Mouse (Mus musculus) C3H10T1/2 (cell line): ENCODE data around the gene Pglyrp1. TPM values are rescaled to one million over a fixed set of nuclear protein-coding genes. Genes with fewer than 3 reads are reported as not detected.

Experiments used
- polyA plus RNA-seq, 2 experiments: library from polyadenylated mRNA; unstranded; fragments of >200 nt; fragmentation: generic; extraction: Trizol; gene quantifications; one replicate each; pipeline ENCODE4 v1.2.1; 2012; ENCODE audit warnings: missing spikeins in 2 of 2

The Pglyrp1 gene
- under 1 TPM; 0.11 to 0.40 TPM for polyA plus RNA-seq

DNA sequence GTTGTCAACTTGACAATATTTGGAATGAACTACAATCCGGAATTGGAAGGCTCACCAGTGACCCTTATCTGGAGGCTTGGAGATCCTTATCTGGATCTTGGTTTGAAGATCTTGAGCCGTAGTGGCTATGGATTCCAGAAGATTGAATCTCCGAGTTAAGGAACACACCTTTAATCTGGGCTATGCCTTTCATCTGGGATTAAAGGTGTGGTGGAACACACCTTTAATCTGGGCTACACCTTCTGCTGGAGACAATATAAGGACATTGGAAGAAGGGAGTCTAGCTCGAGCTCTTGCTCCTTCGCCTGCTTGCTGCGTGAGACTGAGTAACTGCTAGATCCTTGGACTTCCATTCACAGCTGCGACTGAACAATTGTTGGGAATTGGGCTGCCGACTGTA is at the start of gene Pglyrp1:
Gene Pglyrp1 (plus strand): TSS at position 301 of the 400 bp plus-strand sequence.

DNA sequence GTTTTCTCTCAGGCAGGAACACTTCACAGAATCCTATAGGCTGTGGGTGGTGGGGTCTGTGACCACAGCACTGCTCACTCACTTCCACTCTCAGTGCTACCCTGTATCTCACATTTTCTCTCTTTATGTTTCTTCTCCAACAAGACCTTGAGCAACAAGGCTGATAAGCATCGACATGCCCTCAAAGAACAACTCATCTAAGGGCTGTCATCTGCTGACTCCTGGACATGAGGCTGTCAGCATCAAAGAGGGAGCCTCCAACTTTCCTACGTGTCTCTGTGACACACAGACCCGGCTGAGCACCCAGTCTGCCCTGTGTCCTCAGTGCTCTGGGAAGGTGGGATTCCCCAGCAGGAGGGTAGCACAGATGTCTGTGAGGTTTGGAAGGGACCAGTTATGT is 49.6 kb upstream of the Pglyrp1 start, which contains the start of gene Psg17:
Gene Psg17 (minus strand): TSS at position 101 of the 400 bp plus-strand sequence.

DNA sequence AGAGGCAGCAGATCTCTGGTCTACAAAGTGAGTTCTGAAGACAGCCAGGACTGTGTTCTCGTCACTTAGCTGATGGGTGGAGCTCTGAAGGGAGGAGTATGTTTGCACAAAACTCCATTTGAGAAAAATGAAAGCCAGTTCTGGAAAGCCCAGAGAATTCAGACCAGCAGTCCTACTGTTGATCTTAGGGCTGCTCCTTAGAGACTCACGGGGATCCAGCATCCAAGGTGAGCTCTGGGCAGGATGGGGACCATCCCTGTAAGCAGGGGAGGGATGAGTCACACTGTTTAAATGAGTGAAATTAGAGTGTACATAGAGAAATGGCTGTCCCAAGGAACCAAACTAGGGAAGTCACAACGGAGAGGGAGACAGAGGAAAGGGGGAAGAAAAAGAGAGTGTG is 31.3 kb upstream of the Pglyrp1 start, which contains the start of gene Mill2:
Gene Mill2 (plus strand): TSS at position 102 of the 400 bp plus-strand sequence.

DNA sequence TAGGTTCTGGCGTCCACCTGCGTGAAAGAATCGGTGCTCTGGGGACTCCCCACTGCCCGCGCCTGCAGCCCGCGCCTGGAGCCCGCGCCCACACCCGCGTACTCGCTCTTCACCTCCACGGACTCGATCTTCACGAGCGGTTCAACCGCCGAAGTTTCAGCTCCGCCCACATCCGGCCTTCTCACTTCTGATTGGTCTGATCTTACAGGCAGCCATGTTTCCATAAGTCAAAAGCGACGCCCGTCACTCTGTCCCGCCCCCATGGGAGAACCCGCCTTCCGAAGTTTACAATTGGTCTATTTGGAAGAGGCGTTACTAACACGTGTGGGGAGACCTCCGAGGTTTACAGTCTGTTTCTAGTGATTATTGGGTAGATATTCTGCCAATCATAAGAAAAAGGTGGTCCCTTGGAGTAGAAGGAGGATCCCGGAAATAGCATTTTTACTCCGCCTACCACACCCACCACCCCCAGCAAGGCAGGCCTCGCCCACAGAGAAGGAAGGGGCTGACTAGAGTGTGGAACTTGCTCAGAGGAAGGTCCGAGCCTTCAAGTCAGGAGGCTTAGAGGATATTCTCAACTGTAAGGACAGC is 39.2 kb downstream of the Pglyrp1 start, which contains the start of gene Ccdc61:
Gene Ccdc61 (minus strand): TSS at position 175 of the 591 bp plus-strand sequence.

DNA sequence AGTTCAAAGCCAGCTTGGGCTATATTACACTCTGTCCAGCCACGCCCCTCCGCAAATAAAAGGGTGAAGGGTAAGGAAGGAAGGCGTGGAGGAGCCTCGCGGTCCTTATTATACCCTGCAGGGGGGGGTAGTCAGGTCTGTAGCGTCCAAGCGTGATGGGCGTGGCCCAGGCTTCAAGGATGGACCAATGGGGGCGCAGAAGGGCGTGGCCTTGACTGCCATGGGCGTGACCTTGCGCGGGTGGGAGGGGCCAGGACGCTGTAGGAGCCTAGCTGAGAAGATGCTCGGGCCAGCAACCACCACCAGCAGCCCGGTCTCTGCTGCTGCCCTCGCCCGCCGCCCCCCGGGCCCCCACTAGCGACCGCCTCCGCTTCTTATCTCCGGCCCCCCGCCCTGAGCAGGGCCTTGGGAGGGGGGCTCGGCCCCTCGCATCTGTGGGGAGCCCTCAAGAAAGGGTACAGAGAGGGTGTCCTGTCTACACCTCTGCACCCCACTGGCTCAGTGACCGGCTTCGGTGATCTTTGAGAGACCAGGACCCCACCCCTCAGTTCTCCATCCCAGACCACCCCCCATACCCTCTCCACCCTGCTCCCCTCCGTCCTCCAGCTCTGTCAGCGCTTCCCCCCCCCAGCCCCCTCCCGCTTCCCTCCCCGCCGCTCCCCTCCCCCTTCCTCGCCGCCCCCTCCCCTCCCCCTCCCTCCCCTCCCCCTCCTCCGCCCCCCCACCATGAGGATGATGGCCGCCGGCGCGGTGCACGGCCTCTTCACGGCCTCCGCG is 54.2 kb downstream of the Pglyrp1 start, which contains the start of gene Nova2:
Gene Nova2 (plus strand): TSS at position 727 of the 777 bp plus-strand sequence.

Other genes starting within 250 kb of the Pglyrp1 start
- not detected for gene Psg21, start 214.6 kb upstream of the Pglyrp1 start, polyA plus RNA-seq
- gene Psg20, start 185.1 kb upstream of the Pglyrp1 start, polyA plus RNA-seq, result not detected
- gene Psg22, start 153.2 kb upstream of the Pglyrp1 start, polyA plus RNA-seq, result not detected
- gene Psg19, start 72.8 kb upstream of the Pglyrp1 start, polyA plus RNA-seq, result not detected
- gene Psg17, start 49.7 kb upstream of the Pglyrp1 start, polyA plus RNA-seq, result not detected
- 1 to 10 TPM in 1 of 2 experiments, under 1 TPM in 1; 0.04 to 2.0 TPM for gene Mill2, start 31.4 kb upstream of the Pglyrp1 start, polyA plus RNA-seq
- 10 to 100 TPM; 10.0 to 22.1 TPM for gene Ccdc61, start 39.1 kb downstream of the Pglyrp1 start, polyA plus RNA-seq
- gene Nova2, start 54.6 kb downstream of the Pglyrp1 start, polyA plus RNA-seq, result under 1 TPM; 0.04 to 0.15 TPM
- gene Nanos2, start 116.1 kb downstream of the Pglyrp1 start, polyA plus RNA-seq, result not detected
- 10 to 100 TPM; 12.3 to 25.1 TPM for gene Mypop, start 119.9 kb downstream of the Pglyrp1 start, polyA plus RNA-seq
- gene Irf2bp1, start 132.7 kb downstream of the Pglyrp1 start, polyA plus RNA-seq, result 10 to 100 TPM; 40.5 to 48.4 TPM
- under 1 TPM; 0.04 to 0.06 TPM for gene Foxa3, start 152.2 kb downstream of the Pglyrp1 start, polyA plus RNA-seq
- 100 to 1,000 TPM in 1 of 2 experiments, 10 to 100 TPM in 1; 85.0 to 109 TPM for gene Sympk, start 153.0 kb downstream of the Pglyrp1 start, polyA plus RNA-seq
- gene Rsph6a, start 183.4 kb downstream of the Pglyrp1 start, polyA plus RNA-seq, result under 1 TPM; 0.08 to 0.26 TPM
- 10 to 100 TPM; 39.5 to 50.7 TPM for gene Dmwd, start 204.9 kb downstream of the Pglyrp1 start, polyA plus RNA-seq
- gene Dmpk, start 212.5 kb downstream of the Pglyrp1 start, polyA plus RNA-seq, result 10 to 100 TPM; 23.1 to 40.3 TPM
- gene Six5, start 223.3 kb downstream of the Pglyrp1 start, polyA plus RNA-seq, result 10 to 100 TPM in 1 of 2 experiments, 1 to 10 TPM in 1; 3.1 to 18.0 TPM
- not detected for gene Gm4969, start 247.0 kb downstream of the Pglyrp1 start, polyA plus RNA-seq
- 1 to 10 TPM; 3.9 to 9.2 TPM for gene Fbxo46, start 248.5 kb downstream of the Pglyrp1 start, polyA plus RNA-seq